Mouse (Mus musculus) limb, embryonic 10.5 days (tissue): ENCODE measurements around the gene Smurf1. TPM values are rescaled to one million over a fixed set of nuclear protein-coding genes. Genes with fewer than 3 reads are reported as not detected.

Experiments used
- DNase-seq: peaks from one replicate; pipeline ENCODE4 v3.0.0-alpha.2; 2017; ENCODE audit warnings: low spot score
- H3K27ac ChIP-seq: fragments of 300-500 bp; sonication (generic); 2 replicates; pipeline ENCODE4 v1.5.1; 2016; ENCODE audit warnings: mild to moderate bottlenecking
- H3K27me3 ChIP-seq: fragments of 300-500 bp; sonication (generic); 2 replicates; pipeline ENCODE4 v1.6.1; 2016; ENCODE audit warnings: low read depth, mild to moderate bottlenecking; ENCODE audit not compliant: poor library complexity, severe bottlenecking
- H3K36me3 ChIP-seq: fragments of 300-500 bp; sonication (generic); 2 replicates; pipeline ENCODE4 v1.6.1; 2016; ENCODE audit warnings: mild to moderate bottlenecking, moderate library complexity
- H3K4me1 ChIP-seq: fragments of 300-500 bp; sonication (generic); 2 replicates; pipeline ENCODE4 v1.6.1; 2016
- H3K4me3 ChIP-seq: fragments of 300-500 bp; sonication (generic); 2 replicates; pipeline ENCODE4 v1.5.1; 2016; ENCODE audit warnings: mild to moderate bottlenecking, moderate library complexity
- H3K9me3 ChIP-seq: fragments of 300-500 bp; sonication (generic); replicated peaks from 2 replicates; pipeline ENCODE4 v1.6.1; 2016; ENCODE audit warnings: mild to moderate bottlenecking
- WGBS: fragments of 180-500 bp; shearing (Covaris S2); methylation state at CpG from one replicate; pipeline ENCODE4 v1.1.7; 2016; 5-methylcytosine and 5-hydroxymethylcytosine counted together
- polyA plus RNA-seq: library from polyadenylated mRNA; unstranded; fragments of >200 nt; fragmentation: Nextera tagmentation; extraction: Ambion mirVana; gene quantifications from 2 replicates; pipeline ENCODE4 v1.2.1, GENCODE M21; 2016

Smurf1 gene
- polyA plus RNA-seq, 1 experiment from 2014 or later = 19.4 TPM

DNA sequence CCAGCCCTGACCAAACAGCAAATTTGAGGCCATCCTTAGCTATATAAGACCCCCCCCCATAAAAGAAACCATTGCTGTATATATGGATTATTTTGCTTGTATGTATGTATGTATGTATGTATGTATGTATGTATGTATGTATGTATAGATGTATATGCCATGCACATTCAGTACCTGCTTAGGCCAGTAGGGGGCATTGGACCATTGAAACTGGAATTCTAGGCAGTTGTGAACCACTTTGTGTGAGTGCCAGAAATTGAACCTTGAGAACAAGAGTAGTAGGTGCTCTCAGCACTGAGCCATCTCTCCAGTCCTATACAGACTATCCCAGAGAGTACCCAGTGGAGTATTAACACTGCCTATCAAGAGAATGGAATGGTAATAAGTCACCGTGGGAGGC lies 93.9 kb downstream of the Smurf1 start:
- Histone ChIP-seq H3K36me3 (peaks cover 2% of the 10 kb centered on the region), H3K27ac (peak overlapping the region; percentile 56; the same call in 1 of the 2 replicates), H3K4me3 (no peak overlapping the region), H3K4me1 (peaks cover 33% of the 10 kb centered on the region), H3K27me3 (no peaks in the 10 kb centered on the region), H3K9me3 (no peaks in the 10 kb centered on the region)
- DNase-seq = no peak
- 94% methylated on average over 1 of the region's 1 CpGs for WGBS

DNA sequence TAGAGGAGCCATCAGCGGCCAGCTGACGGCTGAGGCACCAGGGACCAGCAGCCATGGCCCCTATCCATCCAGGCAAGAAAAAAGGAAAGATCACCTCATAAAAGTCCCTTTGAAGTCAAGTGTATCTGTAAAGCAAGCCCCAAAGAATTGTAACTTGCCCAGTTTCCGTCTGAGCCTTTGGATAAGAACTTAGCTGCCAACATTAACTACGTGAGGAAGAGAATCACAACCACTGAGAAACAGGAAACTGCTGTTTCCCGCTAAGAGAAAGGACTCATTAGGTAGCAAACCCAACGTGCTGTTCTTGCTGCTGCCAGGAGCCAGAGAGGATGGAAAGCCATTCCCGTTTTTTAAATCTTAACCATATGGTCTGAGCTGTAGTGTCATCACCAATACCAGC lies 94.9 kb downstream of the Smurf1 start:
- Histone ChIP-seq H3K36me3 (no peaks in the 10 kb centered on the region), H3K9me3 (no peaks in the 10 kb centered on the region), H3K4me1 (peaks cover 31% of the 10 kb centered on the region), H3K27ac (peak overlapping the region; percentile 30; the same call in 1 of the 2 replicates), H3K27me3 (no peaks in the 10 kb centered on the region), H3K4me3 (no peak overlapping the region)
- DNase-seq = no peak
- 34% methylated on average over 7 of the region's 7 CpGs for WGBS

DNA sequence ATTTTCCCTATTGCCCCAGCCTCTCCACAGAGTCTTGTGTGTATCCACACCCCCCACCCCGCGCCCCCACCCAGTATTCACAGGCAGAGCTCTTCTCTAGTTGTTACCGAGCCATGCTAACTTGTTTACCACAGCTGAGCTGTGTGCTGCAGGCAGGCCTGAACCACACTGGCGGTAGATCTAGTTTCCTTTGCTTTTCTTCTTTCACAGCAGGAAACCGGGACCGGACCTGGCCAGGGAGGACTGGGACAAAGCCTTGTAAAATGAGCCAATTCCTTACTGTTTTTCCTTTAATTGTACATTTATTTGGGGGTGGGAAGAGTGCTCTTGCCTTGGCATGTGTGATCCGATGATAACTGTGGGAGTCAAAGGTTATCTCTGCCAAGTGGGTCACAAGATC lies 96.2 kb downstream of the Smurf1 start:
- no peaks in the 10 kb centered on the region for H3K36me3 ChIP-seq
- 83% methylated on average over 7 of the region's 7 CpGs for WGBS
- peaks cover 29% of the 10 kb centered on the region for H3K4me1 ChIP-seq
- H3K27me3 ChIP-seq = no peaks in the 10 kb centered on the region
- H3K27ac ChIP-seq = peak overlapping the region; percentile 15; the same call in 1 of the 2 replicates
- no peak for DNase-seq
- no peaks in the 10 kb centered on the region for H3K9me3 ChIP-seq
- H3K4me3 ChIP-seq = no peak overlapping the region

DNA sequence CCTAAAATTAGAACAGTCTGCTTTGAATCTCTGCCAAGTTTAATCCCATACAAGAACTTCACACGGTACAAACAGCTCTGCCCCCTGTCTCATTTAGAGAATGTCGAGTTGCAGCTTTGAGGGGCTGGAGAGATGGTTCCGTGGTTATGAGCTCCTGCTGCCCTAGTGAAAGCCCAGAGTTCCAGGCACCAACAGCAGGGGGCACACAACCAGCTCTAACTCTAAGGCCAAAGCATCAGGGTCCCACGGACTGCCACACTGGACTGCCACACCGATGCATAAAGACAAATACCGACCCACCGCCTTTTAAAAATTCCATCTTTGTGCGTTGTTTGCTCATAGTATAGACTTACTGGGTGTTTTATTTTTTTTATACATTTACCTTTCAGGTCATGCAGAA lies 98.7 kb downstream of the Smurf1 start:
- no peak for DNase-seq
- no peak overlapping the region for H3K27ac ChIP-seq
- H3K9me3 ChIP-seq = no peaks in the 10 kb centered on the region
- H3K4me1 ChIP-seq = peaks cover 19% of the 10 kb centered on the region
- H3K27me3 ChIP-seq = no peaks in the 10 kb centered on the region
- no peaks in the 10 kb centered on the region for H3K36me3 ChIP-seq
- no peak overlapping the region for H3K4me3 ChIP-seq
- WGBS = 93% methylated on average over 8 of the region's 8 CpGs

DNA sequence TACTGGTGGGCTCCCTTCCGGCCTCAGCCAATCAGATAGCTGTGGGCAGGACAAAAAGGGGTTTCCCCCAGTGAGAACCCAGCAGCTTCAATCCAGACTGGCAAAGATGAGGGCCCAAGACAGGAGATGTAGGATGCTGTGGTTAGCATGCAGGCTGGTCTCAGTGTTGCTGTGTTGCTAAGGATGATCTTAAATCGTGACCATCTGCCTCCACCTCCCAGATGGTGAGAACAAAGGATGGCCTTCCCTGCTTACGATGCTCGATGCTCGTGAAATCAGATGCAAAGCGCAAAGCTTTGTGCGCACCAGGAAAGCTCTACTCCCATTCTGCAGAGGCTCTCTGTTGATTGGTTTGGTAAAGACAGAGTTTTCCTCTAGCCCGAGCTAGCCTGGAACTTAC lies 104.7 kb downstream of the Smurf1 start:
- Histone ChIP-seq H3K27ac (no peak overlapping the region), H3K4me3 (no peak overlapping the region), H3K9me3 (peaks cover 2% of the 10 kb centered on the region; the same call in 1 of the 2 replicates), H3K36me3 (peaks cover 54% of the 10 kb centered on the region), H3K27me3 (no peaks in the 10 kb centered on the region), H3K4me1 (no peaks in the 10 kb centered on the region)
- 97% methylated on average over 8 of the region's 8 CpGs for WGBS
- no peak for DNase-seq

DNA sequence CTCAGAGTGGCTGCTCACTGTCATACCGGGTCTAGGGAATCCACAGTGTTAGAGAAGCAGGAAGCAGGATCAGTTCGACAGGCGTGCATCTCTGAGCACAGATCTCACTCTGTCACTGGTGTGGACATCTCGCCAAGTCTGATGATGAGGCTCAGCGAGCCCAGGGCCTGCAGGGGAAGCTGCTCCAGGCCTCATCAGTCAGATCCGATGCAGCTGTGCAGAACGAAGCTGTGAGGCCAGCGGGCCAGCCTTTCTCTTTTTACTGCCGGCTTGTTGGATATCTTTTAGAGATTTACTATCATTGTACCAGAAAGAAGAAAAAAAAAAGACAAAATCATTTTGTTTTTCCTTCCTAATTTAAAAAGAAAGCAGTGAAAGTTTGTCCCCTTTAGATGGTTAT lies 106.4 kb downstream of the Smurf1 start:
- no peaks in the 10 kb centered on the region for H3K27me3 ChIP-seq
- 95% methylated on average over 9 of the region's 9 CpGs for WGBS
- no peak for DNase-seq
- H3K4me3 ChIP-seq = no peak overlapping the region
- H3K9me3 ChIP-seq = peaks cover 2% of the 10 kb centered on the region; the same call in 1 of the 2 replicates
- peaks cover 70% of the 10 kb centered on the region for H3K36me3 ChIP-seq
- no peak overlapping the region for H3K27ac ChIP-seq
- no peaks in the 10 kb centered on the region for H3K4me1 ChIP-seq

DNA sequence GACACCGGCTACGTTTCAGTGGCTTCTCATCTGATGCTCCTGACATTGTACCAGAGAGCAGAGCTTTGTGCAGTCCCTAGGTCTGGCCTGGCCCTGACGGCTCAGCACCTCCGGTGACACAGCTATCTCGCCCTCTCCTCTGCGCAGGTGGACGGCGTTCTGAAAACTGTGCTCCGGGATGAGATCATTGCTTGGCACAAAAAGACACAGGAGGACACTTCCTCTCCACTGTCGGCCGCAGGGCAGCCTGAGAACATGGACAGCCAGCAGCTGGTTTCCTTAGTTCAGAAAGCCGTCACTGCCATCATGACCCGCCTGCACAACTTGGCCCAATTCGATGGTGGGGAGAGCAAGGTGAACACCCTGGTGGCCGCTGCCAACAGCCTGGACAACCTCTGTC lies 107.1 kb downstream of the Smurf1 start:
- Histone ChIP-seq H3K27ac (no peak overlapping the region), H3K4me1 (no peaks in the 10 kb centered on the region), H3K9me3 (peaks cover 2% of the 10 kb centered on the region; the same call in 1 of the 2 replicates), H3K27me3 (no peaks in the 10 kb centered on the region), H3K36me3 (peaks cover 78% of the 10 kb centered on the region), H3K4me3 (no peak overlapping the region)
- DNase-seq = no peak
- WGBS = 95% methylated on average over 15 of the region's 15 CpGs

DNA sequence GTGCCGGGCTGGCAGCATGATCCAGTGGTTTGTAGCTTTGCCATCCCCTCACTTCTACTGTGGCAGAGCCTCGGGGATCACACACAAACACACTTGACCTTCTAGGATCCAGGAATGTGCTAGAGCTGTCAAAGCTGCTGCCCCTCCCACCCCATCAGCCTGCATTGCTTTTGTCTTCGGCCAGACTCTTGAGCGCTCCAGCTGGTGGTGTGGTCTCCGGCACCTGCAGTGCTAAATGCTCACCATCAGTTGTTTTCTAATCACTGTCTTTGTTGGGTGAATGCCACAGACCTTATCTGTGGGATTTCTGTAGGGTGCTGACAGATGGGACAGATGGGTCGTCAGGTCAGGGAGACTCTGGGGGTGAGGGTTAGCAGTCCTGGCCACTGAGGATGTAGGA lies 109.7 kb downstream of the Smurf1 start:
- Histone ChIP-seq H3K27me3 (no peaks in the 10 kb centered on the region), H3K9me3 (peaks cover 2% of the 10 kb centered on the region; the same call in 1 of the 2 replicates), H3K4me3 (no peak overlapping the region), H3K27ac (no peak overlapping the region), H3K36me3 (peaks cover 99% of the 10 kb centered on the region), H3K4me1 (no peaks in the 10 kb centered on the region)
- DNase-seq = no peak
- 81% methylated on average over 6 of the region's 6 CpGs for WGBS

DNA sequence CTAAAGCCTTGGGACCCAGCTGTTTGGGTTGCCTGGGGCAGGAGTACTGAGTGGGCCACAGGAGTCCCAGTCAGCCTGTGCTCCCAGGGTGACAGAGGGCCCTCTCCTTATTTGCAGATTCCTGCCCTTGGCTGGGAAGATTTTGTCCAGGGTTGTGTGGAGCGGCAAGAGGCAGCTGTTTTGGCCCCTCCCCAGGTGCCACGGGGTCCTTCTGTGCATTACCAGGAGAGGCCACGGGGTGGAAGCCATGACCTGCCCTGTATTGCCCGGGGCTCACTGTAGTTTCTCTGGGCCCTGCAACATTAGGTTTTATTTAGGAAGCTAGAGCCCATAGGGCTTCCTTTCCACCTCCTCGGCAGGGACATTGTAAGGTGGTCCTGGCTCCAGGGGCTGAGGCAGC lies 111.7 kb downstream of the Smurf1 start:
- Histone ChIP-seq H3K36me3 (peaks cover 99% of the 10 kb centered on the region), H3K27ac (no peak overlapping the region), H3K27me3 (no peaks in the 10 kb centered on the region), H3K4me1 (no peaks in the 10 kb centered on the region), H3K4me3 (no peak overlapping the region), H3K9me3 (no peaks in the 10 kb centered on the region)
- DNase-seq = no peak
- WGBS = 90% methylated on average over 5 of the region's 5 CpGs

DNA sequence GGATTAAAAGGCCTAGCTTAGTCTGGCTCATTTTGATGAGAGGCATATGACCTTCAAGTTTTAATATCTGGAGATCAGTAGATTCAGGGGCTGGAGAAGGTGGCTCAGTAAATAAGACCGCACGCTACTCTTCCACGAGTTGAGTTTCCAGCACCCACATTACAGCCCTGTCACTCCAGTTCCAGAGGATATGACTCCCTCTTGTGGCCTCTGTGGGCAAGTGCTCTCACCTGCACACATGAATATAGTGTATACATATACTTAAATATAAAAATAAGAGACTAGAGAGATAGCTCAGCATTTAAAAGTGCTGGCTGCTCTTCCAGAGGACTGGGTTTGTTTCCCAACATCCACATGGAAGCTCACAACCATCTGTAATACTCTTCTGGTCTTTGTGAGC lies 113.8 kb downstream of the Smurf1 start:
- Histone ChIP-seq H3K27me3 (no peaks in the 10 kb centered on the region), H3K36me3 (peaks cover 100% of the 10 kb centered on the region)
- DNase-seq = no peak

DNA sequence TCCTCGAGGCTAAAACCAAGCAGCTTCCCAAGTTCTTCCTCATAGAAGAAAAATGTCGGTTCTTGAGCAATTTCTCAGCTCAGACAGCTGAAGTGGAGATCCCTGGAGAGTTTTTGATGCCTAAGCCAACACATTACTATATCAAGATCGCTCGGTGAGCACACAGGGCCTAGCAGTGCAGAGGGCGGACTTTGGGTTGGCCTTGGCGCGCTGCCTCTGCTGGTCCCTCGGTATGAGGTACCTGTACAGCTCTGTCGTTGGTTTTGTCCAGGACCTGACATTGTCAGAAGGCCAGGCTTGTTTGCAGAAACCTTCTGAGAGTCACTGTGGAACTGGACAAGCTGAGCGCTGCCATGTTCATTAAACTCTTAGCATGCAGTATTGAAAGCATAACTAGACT lies 115.7 kb downstream of the Smurf1 start:
- Histone ChIP-seq H3K36me3 (peaks cover 100% of the 10 kb centered on the region), H3K4me1 (no peaks in the 10 kb centered on the region), H3K9me3 (no peaks in the 10 kb centered on the region), H3K27me3 (no peaks in the 10 kb centered on the region), H3K4me3 (no peak overlapping the region), H3K27ac (no peak overlapping the region)
- no peak for DNase-seq
- 97% methylated on average over 10 of the region's 10 CpGs for WGBS

More for the DNA sequence above, 113.8 kb downstream of the Smurf1 start:
- H3K4me1 ChIP-seq = no peaks in the 10 kb centered on the region
- no peak overlapping the region for H3K27ac ChIP-seq
- 92% methylated on average over 3 of the region's 3 CpGs for WGBS
- no peak overlapping the region for H3K4me3 ChIP-seq
- H3K9me3 ChIP-seq = no peaks in the 10 kb centered on the region

DNA sequence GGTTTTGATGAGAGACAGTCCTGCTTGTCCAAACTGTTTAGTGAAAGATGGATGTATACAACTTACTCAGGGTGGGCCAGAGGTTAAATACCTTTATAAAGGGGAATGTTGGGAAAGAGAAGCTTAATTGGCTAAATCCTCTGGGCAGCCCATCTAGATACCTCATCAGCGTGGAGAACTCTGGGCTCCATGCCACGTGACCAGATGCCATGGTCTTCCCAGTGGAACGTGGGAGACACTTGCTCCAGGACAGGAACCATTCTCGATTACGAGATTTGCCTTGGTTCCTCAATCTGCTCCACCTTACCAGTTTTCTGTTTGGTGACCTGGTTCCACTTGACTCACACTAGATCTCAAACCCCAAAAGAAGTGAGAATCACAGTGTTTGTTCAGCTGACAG lies 116.9 kb downstream of the Smurf1 start:
- WGBS = 94% methylated on average over 5 of the region's 5 CpGs
- no peaks in the 10 kb centered on the region for H3K4me1 ChIP-seq
- no peaks in the 10 kb centered on the region for H3K27me3 ChIP-seq
- no peak overlapping the region for H3K27ac ChIP-seq
- H3K4me3 ChIP-seq = no peak overlapping the region
- H3K36me3 ChIP-seq = peaks cover 100% of the 10 kb centered on the region
- no peaks in the 10 kb centered on the region for H3K9me3 ChIP-seq
- no peak for DNase-seq

DNA sequence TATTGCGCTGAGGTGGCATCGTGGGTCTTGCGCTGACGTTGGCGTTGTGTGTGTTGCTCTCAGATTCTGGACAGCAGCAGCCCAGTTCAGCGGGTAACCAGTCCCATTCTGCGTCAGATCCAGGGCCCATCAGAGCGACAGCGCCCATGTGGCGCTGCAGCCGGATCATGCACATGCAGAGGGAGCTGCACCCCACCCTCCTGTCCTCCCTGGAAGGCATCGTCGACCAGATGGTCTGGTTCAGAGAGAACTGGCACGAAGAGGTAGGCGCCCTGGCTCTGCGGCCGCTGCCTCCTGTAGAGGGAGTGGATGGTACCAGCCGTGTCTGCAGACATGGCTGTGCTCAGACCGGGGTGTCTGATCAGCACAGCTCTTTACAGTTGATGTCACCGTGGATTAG lies 120.3 kb downstream of the Smurf1 start:
- H3K9me3 ChIP-seq = no peaks in the 10 kb centered on the region

DNA sequence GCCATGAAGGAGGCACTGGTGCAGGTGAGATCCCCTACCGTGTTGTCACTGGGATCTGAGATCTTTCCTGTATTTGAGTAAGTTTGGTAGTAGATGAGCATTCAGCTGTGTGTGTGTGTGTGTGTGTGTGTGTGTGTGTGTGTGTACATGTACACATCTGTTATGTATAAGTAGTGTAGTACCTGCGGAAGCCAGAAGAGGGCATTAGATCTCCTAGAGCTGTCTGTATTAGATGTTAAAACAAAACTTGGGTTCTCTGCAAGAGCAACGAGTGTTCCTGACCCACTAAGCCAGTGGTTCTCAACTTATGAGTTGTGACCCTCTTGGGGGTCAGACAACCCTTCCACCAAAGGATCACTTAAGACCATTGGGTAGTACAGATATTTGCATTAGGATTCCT lies 129.5 kb downstream of the Smurf1 start:
- no peaks in the 10 kb centered on the region for H3K27me3 ChIP-seq
- no peak overlapping the region for H3K27ac ChIP-seq
- H3K36me3 ChIP-seq = peaks cover 100% of the 10 kb centered on the region
- H3K4me3 ChIP-seq = no peak overlapping the region
- DNase-seq = no peak
- H3K4me1 ChIP-seq = no peaks in the 10 kb centered on the region
- WGBS = 88% methylated on average over 3 of the region's 3 CpGs
- no peaks in the 10 kb centered on the region for H3K9me3 ChIP-seq

More for the DNA sequence above, 120.3 kb downstream of the Smurf1 start:
- Histone ChIP-seq H3K4me1 (no peaks in the 10 kb centered on the region), H3K4me3 (no peak overlapping the region), H3K27ac (no peak overlapping the region), H3K36me3 (peaks cover 100% of the 10 kb centered on the region), H3K27me3 (no peaks in the 10 kb centered on the region)
- no peak for DNase-seq
- 96% methylated on average over 20 of the region's 20 CpGs for WGBS
